Mouse (Mus musculus) embryonic facial prominence, embryonic 14.5 days (tissue): ENCODE results near the gene Abca12. TPM values are rescaled to one million over a fixed set of nuclear protein-coding genes. Genes with fewer than 3 reads are reported as not detected.

Experiments used
- ATAC-seq: fragments of 200-750 bp; cut with Nextera tagmentation; 2 replicates; pipeline ENCODE4 v1.8.0; 2017; ENCODE audit warnings: low read depth, moderate number of reproducible peaks, moderate TSS enrichment
- DNase-seq: peaks from one replicate; pipeline ENCODE4 v3.0.0-alpha.2; 2015; ENCODE audit warnings: low spot score
- H3K27ac ChIP-seq: fragments of 300-500 bp; sonication (generic); replicated peaks from 2 replicates; pipeline ENCODE4 v1.5.1; 2014; ENCODE audit warnings: low read depth, mild to moderate bottlenecking, low read length, moderate library complexity
- H3K27me3 ChIP-seq: fragments of 300-500 bp; sonication (generic); replicated peaks from 2 replicates; pipeline ENCODE4 v1.6.1; 2014; ENCODE audit warnings: low read length; ENCODE audit not compliant: control insufficient read depth, insufficient read depth
- H3K36me3 ChIP-seq: fragments of 300-500 bp; sonication (generic); 2 replicates; pipeline ENCODE4 v1.6.1; 2014; ENCODE audit warnings: low read length, mixed read lengths; ENCODE audit not compliant: control insufficient read depth, insufficient read depth
- H3K4me1 ChIP-seq: fragments of 300-500 bp; sonication (generic); 2 replicates; pipeline ENCODE4 v1.6.1; 2014; ENCODE audit warnings: antibody characterized with exemption, low read length; ENCODE audit not compliant: control insufficient read depth, insufficient read depth
- H3K4me2 ChIP-seq: fragments of 300-500 bp; sonication (generic); 2 replicates; pipeline ENCODE4 v1.6.1; 2014; ENCODE audit warnings: low read depth, mild to moderate bottlenecking, low read length, moderate library complexity, mixed read lengths
- H3K4me3 ChIP-seq: fragments of 300-500 bp; sonication (generic); 2 replicates; pipeline ENCODE4 v1.5.1; 2014; ENCODE audit warnings: low read depth, mild to moderate bottlenecking, low read length
- H3K9ac ChIP-seq: fragments of 300-500 bp; sonication (generic); 2 replicates; pipeline ENCODE4 v1.6.1; 2014; ENCODE audit warnings: low read depth, mild to moderate bottlenecking, low read length, moderate library complexity, mixed read lengths
- H3K9me3 ChIP-seq: fragments of 300-500 bp; sonication (generic); 2 replicates; pipeline ENCODE4 v1.6.1; 2016; ENCODE audit warnings: low read length; ENCODE audit not compliant: control insufficient read depth
- WGBS: fragments of 180-500 bp; shearing (Covaris S2); extraction: QIAGEN DNeasy Blood & Tissue Kit; methylation state at CpG from one replicate; pipeline ENCODE4 v1.1.7; 2014; 5-methylcytosine and 5-hydroxymethylcytosine counted together
- polyA plus RNA-seq: library from polyadenylated mRNA; unstranded; fragments of >200 nt; fragmentation: Nextera tagmentation; extraction: Ambion mirVana; gene quantifications from 2 replicates; pipeline ENCODE4 v1.2.1, GENCODE M21; 2014

Gene Abca12
- polyA plus RNA-seq: 1.4 and 1.5 TPM in 2 replicates

DNA sequence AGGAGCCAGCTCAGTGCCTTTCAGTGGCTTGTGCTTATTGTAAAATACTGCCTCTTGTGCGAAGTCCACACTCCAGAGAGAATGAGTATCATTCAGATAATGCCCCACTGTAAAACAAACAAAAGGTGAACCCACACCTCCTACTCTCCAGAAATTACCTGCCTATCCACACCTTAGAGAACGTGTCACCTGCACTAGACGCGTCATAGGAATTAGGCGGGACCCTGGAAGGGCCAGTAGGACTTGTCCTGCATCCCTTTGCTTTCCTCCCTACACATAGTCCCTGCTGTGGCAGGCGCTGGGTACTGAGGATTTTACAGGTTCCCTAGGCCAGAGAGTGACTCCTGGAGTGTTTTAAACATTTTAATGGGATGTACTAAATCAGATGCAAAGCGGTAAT, at the start of gene Abca12:
TSS of gene Abca12 (minus strand) at position 101 of the 400 bp plus-strand sequence.
- H3K27ac ChIP-seq: no peak within 1 kb of the TSS
- no peak for DNase-seq
- H3K9ac ChIP-seq: no peak within 1 kb of the TSS
- no peak for ATAC-seq
- no peaks in the 10 kb centered on the region for H3K27me3 ChIP-seq
- no peaks in the 10 kb centered on the region for H3K36me3 ChIP-seq
- H3K4me2 ChIP-seq: no peak within 1 kb of the TSS
- H3K4me3 ChIP-seq: no peak within 1 kb of the TSS
- H3K4me1 ChIP-seq: no peaks in the 10 kb centered on the region
- H3K9me3 ChIP-seq: no peaks in the 10 kb centered on the region
- 82% methylated on average over 7 of the region's 7 CpGs for WGBS

DNA sequence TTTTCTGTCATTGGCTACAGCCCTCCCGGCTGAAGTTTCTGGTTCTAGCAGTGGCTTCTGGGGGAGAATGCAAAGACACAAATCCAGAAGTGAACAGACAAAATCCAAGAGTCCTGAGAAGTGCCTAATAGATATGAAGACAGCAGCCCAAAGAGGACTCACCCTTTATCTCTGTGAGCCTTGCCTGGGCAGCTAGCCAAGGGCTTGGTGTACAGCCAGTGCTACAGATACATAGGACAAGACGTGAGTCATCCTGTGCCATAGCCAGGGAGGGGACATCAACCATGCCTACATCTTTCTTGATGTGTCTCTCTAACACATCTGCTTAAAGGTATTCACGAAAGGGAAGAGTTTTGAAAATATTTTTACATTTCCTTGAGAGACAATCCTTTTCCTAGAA, 43.3 kb upstream of the Abca12 start:
- H3K36me3 ChIP-seq: no peaks in the 10 kb centered on the region
- no peak overlapping the region for H3K4me2 ChIP-seq

DNA sequence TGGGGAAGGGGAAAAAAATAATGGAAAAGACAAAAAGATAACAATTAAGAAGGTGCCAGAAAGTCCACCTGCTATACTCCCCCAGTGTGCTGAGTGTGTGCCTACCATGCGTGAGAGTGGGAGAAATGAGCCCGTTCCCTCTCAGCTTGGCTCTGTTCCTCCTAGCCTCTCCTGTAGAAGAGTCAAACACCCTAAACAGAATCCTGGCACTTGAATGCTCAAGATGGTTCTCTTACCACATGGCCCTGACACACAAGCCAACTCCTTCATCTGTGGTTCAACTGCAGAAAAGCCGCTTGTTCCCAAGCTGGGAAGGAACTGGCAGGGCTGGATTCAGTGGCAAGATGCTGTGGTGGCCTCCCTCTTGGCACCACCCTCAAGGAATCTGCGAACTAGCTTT, 32.7 kb upstream of the Abca12 start:
- WGBS: 88% methylated on average over 4 of the region's 4 CpGs
- Histone ChIP-seq H3K9ac (no peak overlapping the region), H3K27ac (no peak overlapping the region), H3K4me1 (no peaks in the 10 kb centered on the region), H3K9me3 (no peaks in the 10 kb centered on the region), H3K4me3 (no peak overlapping the region), H3K27me3 (no peaks in the 10 kb centered on the region), H3K4me2 (no peak overlapping the region), H3K36me3 (no peaks in the 10 kb centered on the region)
- ATAC-seq (no peak), DNase-seq (no peak)

More for the DNA sequence above, 43.3 kb upstream of the Abca12 start:
- DNase-seq (no peak), ATAC-seq (no peak)
- H3K27ac ChIP-seq: no peak overlapping the region
- no peaks in the 10 kb centered on the region for H3K9me3 ChIP-seq
- no peak overlapping the region for H3K9ac ChIP-seq
- no peaks in the 10 kb centered on the region for H3K27me3 ChIP-seq
- no peaks in the 10 kb centered on the region for H3K4me1 ChIP-seq
- no peak overlapping the region for H3K4me3 ChIP-seq
- 71% methylated on average over 3 of the region's 3 CpGs for WGBS

DNA sequence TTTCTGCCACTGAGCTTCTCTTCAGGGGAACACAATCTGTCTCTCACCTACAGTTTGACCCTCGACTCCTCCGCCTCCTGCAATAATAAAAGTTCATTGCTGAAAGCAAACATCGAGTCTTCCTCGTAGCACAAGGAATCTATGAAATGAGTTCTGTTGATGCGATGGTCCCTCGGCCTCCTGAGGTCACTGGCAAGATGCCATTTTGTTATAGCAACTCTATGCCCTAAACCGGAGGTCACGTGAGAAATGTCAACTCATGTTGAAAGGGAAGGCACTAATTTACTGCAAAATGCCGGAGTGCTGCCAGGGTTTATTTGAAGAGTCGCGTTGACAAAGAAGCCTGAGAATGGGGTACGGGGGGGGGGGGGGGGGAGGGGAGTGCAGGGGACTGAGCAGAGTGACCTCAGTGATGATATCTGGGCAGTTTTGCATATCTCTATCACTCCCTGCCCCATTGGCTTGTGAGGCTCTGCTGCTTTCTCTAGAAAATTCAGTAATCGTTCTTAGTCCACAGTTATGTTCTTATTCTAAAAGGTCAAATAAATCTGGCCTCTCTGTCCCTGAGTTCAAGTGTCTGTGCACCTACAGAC, 7.1 kb upstream of the Abca12 start:
- no peaks in the 10 kb centered on the region for H3K27me3 ChIP-seq
- no peak overlapping the region for H3K4me3 ChIP-seq
- H3K9me3 ChIP-seq: no peaks in the 10 kb centered on the region
- no peak for DNase-seq
- no peaks in the 10 kb centered on the region for H3K4me1 ChIP-seq
- no peak overlapping the region for H3K4me2 ChIP-seq
- no peaks in the 10 kb centered on the region for H3K36me3 ChIP-seq
- no peak overlapping the region for H3K9ac ChIP-seq
- no peak for ATAC-seq
- no peak overlapping the region for H3K27ac ChIP-seq
- WGBS: 49% methylated on average over 12 of the region's 13 CpGs

DNA sequence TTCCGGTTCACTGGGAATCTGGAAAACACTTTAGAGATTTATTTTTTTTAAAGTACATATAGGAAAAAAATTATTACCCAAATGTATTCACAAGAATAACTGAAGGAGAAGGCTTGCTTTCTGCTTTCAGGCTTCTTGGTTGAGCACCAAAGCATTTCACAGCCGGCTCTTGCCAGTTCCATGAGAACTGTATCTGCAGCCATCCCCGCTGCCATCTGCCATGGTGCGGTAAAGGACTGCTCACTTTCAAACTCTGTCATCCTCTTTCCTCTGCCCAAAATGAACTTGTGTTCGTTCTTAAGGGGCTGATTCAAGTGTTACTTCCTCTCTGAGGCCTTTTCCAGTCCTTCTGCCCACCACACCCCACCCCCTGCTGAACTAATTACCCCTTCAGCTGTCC, 3.8 kb upstream of the Abca12 start:
- Histone ChIP-seq H3K36me3 (no peaks in the 10 kb centered on the region), H3K4me2 (no peak overlapping the region), H3K9me3 (no peaks in the 10 kb centered on the region), H3K4me3 (no peak overlapping the region), H3K4me1 (no peaks in the 10 kb centered on the region), H3K27me3 (no peaks in the 10 kb centered on the region), H3K27ac (no peak overlapping the region), H3K9ac (no peak overlapping the region)
- 82% methylated on average over 5 of the region's 5 CpGs for WGBS
- no peak for ATAC-seq
- no peak for DNase-seq

DNA sequence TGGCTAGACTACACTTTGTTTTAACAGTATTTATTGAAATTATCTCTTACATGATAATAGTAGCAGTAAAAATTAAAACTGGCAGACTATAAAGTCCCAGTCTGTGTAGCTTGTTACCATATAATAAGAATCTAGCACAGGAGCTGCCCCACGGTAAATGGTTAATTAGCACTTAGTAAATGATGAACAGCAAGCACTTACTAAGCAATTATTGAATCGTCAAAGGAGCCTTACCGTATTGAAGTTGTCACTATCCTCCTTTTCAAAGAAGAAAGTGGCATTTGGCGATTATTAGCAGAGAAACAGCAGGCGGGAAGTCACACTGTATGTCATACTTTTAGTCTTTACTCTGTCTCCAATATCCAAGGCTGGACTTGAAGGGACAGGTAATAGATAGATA, 3.2 kb upstream of the Abca12 start:
- ATAC-seq (no peak), DNase-seq (no peak)
- Histone ChIP-seq H3K4me3 (no peak overlapping the region), H3K27ac (no peak overlapping the region), H3K4me2 (no peak overlapping the region), H3K9me3 (no peaks in the 10 kb centered on the region), H3K9ac (no peak overlapping the region), H3K36me3 (no peaks in the 10 kb centered on the region), H3K4me1 (no peaks in the 10 kb centered on the region), H3K27me3 (no peaks in the 10 kb centered on the region)
- WGBS: 79% methylated on average over 5 of the region's 5 CpGs

DNA sequence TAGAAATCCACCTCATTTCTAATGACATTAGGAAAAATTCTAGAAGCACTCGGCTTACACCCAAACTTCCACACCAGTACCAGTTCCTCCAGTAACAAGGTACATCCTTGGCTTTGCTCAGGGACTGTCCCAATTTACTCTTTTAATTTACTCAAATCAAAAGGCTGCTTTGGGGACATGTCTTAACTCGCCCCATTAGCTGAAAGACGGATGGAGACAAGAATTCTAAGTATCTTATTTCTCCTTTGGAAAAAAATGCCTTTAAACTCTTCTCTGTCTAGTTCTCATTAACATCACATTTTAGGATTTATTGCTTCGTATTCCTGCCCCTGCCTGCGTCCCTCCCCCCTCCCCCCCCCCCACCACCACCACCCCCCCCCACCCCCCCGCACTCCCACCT, 626 bp downstream of the Abca12 start:
- WGBS: 55% methylated on average over 4 of the region's 6 CpGs
- Histone ChIP-seq H3K36me3 (no peaks in the 10 kb centered on the region), H3K4me3 (no peak overlapping the region), H3K4me1 (no peaks in the 10 kb centered on the region), H3K27me3 (no peaks in the 10 kb centered on the region), H3K9me3 (no peaks in the 10 kb centered on the region), H3K4me2 (no peak overlapping the region), H3K9ac (no peak overlapping the region), H3K27ac (no peak overlapping the region)
- ATAC-seq: no peak
- DNase-seq: peak; percentile 50

DNA sequence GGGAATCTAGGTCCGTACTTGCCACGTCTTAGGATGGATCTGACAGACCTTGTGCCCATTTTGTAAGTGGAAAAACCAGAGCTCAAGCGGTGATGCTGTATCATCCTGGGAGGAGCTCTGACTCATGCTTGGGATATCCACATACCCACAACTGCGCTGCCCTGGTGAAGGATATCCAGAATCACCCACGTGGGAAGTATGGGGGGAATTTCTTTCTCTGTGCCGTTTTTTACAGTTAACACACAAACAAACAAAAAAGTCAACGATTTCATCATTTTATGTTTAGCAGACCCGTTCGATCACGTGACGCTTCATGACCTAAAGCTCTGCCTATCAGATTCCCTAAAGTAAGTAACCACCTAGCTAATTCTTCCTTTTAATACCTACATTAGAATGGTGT, 1.6 kb downstream of the Abca12 start:
- H3K36me3 ChIP-seq: no peaks in the 10 kb centered on the region
- H3K9me3 ChIP-seq: no peaks in the 10 kb centered on the region
- no peaks in the 10 kb centered on the region for H3K4me1 ChIP-seq
- no peak overlapping the region for H3K9ac ChIP-seq
- H3K27ac ChIP-seq: no peak overlapping the region
- H3K27me3 ChIP-seq: no peaks in the 10 kb centered on the region
- no peak for ATAC-seq
- DNase-seq: no peak
- no peak overlapping the region for H3K4me3 ChIP-seq
- no peak overlapping the region for H3K4me2 ChIP-seq
- 87% methylated on average over 11 of the region's 11 CpGs for WGBS

DNA sequence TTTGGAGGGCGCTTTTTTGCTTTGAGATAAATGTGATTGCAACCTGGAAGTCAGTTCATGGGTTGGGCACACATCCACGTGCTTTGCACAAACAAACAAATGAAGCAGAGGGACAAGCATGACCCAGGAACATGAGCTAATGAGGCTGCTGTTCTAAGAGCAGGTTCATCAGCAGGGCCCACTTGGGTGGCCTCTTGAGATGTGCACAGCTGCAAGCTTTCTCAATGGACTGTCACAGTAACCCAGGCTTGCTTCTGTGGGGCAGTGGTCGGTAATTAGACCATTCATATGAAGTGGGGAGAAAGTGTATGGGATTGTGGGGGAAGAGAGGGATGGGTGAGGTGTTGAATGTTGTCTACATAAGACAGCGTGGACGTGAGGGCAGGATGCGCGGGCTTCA, 7.0 kb downstream of the Abca12 start:
- 75% methylated on average over 7 of the region's 7 CpGs for WGBS
- H3K27me3 ChIP-seq: no peaks in the 10 kb centered on the region
- H3K4me2 ChIP-seq: no peak overlapping the region
- H3K36me3 ChIP-seq: no peaks in the 10 kb centered on the region
- H3K4me3 ChIP-seq: no peak overlapping the region
- no peak overlapping the region for H3K27ac ChIP-seq
- DNase-seq (no peak), ATAC-seq (no peak)
- H3K4me1 ChIP-seq: no peaks in the 10 kb centered on the region
- H3K9me3 ChIP-seq: no peaks in the 10 kb centered on the region
- H3K9ac ChIP-seq: no peak overlapping the region
